Mouse (Mus musculus) forebrain, embryonic 10.5 days (tissue): ENCODE results near the gene Txlna. TPM values are rescaled to one million over a fixed set of nuclear protein-coding genes. Genes with fewer than 3 reads are reported as not detected.

Experiments used
- DNase-seq: peaks from one replicate; pipeline ENCODE4 v3.0.0-alpha.2; 2017; ENCODE audit warnings: low spot score; ENCODE audit errors: extremely low spot score
- H3K27ac ChIP-seq: fragments of 300-500 bp; sonication (generic); 2 replicates; pipeline ENCODE4 v1.5.1; 2016; ENCODE audit warnings: mild to moderate bottlenecking
- H3K27me3 ChIP-seq: fragments of 300-500 bp; sonication (generic); 2 replicates; pipeline ENCODE4 v1.6.1; 2016; ENCODE audit warnings: mild to moderate bottlenecking; ENCODE audit not compliant: poor library complexity, severe bottlenecking
- H3K36me3 ChIP-seq: fragments of 300-500 bp; sonication (generic); replicated peaks from 2 replicates; pipeline ENCODE4 v1.6.1; 2016; ENCODE audit warnings: mild to moderate bottlenecking, moderate library complexity
- H3K4me1 ChIP-seq: fragments of 300-500 bp; sonication (generic); 2 replicates; pipeline ENCODE4 v1.6.1; 2016
- H3K4me3 ChIP-seq: fragments of 300-500 bp; sonication (generic); 2 replicates; pipeline ENCODE4 v1.5.1; 2016; ENCODE audit warnings: mild to moderate bottlenecking, moderate library complexity
- H3K9me3 ChIP-seq: fragments of 300-500 bp; sonication (generic); 2 replicates; pipeline ENCODE4 v1.6.1; 2016; ENCODE audit warnings: mild to moderate bottlenecking, moderate library complexity
- WGBS: fragments of 180-500 bp; shearing (Covaris S2); methylation state at CpG from one replicate; pipeline ENCODE4 v1.1.7; 2016; 5-methylcytosine and 5-hydroxymethylcytosine counted together
- polyA plus RNA-seq: library from polyadenylated mRNA; unstranded; fragments of >200 nt; fragmentation: Nextera tagmentation; extraction: Ambion mirVana; gene quantifications from 2 replicates; pipeline ENCODE4 v1.2.1, GENCODE M21; 2016

Txlna gene
- 114 and 118 TPM in 2 replicates for polyA plus RNA-seq

DNA sequence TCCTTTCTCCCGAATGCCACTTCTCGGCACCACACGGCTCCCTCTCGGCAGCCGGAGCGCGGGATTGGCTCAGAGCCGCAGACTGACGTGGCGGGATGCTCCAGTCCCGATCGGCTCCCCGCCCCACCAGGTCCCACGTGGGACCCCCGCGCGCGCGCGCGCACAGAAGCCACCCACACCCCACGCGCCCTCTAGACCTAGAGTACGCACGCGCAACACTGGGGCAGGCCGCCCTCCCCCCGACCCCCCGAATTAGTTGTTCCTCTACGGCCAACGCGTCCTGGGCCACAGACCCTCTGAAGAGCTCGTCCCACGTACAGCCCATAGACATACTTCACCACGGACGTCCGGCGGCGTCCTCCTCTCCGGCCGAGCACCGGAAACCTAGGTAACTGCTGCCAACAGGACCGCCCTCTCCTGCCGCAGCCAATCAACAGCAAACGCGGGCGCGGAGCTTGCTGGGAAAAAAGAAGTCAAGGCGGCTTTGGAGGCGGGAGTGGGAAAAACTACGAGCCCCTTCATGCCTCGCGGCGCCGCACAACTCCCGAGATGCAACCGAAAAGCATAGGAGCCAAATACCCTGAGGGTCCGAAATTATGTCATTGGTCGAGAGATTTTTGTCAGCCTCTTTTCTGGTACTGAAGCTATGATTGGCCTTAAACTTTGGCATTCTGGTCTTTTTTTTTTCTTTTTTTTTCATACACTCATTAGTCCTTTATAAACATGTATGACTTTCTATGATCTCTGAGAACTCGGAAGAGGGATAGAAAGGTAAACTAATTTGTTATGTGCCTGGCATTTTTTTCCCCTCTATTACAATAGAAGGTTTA is at the start of gene Txlna:
Txlna (minus strand) TSS at position 428 of the 830 bp plus-strand sequence.
- Histone ChIP-seq H3K4me3 (peak within 1 kb of the TSS; percentile 79), H3K4me1 (peaks cover 30% of the 10 kb centered on the region), H3K27ac (peak within 1 kb of the TSS; percentile 92), H3K36me3 (peaks cover 65% of the 10 kb centered on the region), H3K27me3 (no peaks in the 10 kb centered on the region), H3K9me3 (no peaks in the 10 kb centered on the region)
- peak; percentile 99 for DNase-seq
- under 1% methylated on average over 60 of the region's 60 CpGs for WGBS

DNA sequence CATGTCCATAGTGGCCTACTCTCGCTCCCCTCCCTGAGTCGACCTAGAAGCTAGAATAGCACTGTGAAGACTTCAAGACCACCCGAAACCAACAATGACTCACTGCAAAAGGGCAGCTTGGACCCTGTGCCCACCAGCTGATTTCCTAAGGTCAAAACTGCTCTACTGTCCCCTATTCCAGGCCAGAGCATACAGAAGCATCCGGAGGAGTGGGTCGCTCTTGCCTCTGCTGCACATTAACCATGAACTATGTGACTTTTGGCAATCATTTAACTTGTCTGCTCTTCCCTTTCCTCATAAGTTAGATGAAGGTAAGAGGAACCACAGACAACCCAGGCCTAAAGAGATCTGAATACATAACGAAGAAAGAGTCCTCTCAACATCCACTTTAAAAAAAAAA is 43.7 kb upstream of the Txlna start:
- no peak overlapping the region for H3K4me3 ChIP-seq
- H3K4me1 ChIP-seq: no peaks in the 10 kb centered on the region
- H3K27ac ChIP-seq: no peak overlapping the region
- H3K27me3 ChIP-seq: no peaks in the 10 kb centered on the region
- peaks cover 94% of the 10 kb centered on the region for H3K36me3 ChIP-seq
- WGBS: 92% methylated on average over 6 of the region's 6 CpGs
- no peak for DNase-seq
- H3K9me3 ChIP-seq: no peaks in the 10 kb centered on the region

DNA sequence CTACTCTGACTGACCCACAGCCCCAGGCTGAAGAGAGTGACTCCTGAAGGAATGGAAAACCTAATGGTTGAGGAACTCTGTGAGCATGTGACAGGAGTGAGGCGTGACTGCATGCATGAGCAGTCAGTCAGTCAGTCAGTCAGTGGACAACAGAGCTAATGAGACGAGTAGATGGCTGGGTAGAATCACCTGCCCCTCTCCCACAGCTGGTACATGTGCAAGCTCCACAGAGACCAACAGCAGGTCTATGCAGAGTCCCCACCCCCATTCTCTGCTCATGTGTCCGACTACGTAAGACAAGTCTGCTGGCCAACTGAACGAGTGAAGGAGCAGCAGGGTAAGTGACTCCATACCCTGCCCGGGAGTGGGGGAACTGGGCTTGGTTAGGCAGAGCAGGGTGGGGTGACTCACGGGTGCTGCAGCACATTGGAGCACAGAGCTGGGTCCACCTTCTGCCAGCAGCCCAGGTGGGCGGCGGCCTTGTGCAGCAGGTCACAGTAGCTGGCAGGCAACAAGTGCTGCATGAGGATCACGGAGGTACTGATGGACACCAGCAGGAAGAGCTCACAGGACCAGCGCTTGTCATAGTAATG is 43.1 kb upstream of the Txlna start:
- no peak for DNase-seq
- no peaks in the 10 kb centered on the region for H3K27me3 ChIP-seq
- peaks cover 93% of the 10 kb centered on the region for H3K36me3 ChIP-seq
- WGBS: 88% methylated on average over 11 of the region's 11 CpGs
- H3K4me1 ChIP-seq: no peaks in the 10 kb centered on the region
- no peak overlapping the region for H3K4me3 ChIP-seq
- no peak overlapping the region for H3K27ac ChIP-seq
- no peaks in the 10 kb centered on the region for H3K9me3 ChIP-seq

DNA sequence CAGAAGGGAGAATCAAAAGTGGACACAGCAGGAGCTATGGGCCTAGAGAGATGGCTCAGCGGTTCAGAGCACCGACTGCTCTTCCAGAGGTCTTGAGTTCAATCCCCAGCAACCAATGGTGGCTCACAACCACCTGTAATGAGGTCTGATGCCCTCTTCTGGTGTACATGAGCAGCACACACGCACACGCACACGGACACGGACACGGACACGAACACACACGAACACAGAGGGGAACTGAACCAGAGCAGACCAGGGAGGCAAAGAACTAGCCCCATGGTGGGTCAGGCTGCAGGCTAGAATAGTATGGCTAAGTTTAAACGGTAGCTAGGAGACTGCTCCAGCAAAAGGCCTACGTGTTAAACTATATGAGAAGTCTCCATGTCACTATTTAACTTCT is 41.0 kb upstream of the Txlna start:
- DNase-seq: no peak
- WGBS: 94% methylated on average over 11 of the region's 11 CpGs
- H3K36me3 ChIP-seq: peaks cover 94% of the 10 kb centered on the region

DNA sequence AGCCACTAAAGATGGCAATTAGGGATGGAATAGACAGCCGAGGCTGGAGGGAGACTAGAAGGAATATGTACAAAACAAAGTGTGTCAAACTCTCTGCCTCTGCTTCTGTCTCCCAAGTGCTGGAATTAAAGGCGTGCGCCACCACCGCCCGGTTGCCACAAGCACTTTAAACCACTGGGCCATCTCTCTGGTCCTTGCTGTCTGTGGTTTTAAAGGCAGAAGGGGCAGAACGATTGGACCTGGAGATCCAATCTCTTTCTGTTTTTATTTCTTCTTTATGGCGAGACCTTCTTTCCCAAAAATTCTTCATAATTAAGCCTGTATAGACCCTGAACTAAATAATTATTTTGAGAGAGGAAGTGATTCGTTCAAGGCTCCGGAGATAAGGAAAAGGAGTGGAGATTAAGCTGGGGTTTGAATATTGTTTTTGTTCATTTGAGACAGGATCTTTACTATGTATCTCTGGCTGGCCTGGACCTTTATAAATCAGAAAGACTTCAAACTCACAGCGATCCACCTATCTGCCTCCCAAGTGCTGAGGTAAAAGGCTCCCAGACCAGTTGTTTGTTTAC is 32.1 kb upstream of the Txlna start:
- Histone ChIP-seq H3K36me3 (peaks cover 45% of the 10 kb centered on the region), H3K27ac (peak overlapping the region; percentile 94)
- WGBS: 11% methylated on average over 10 of the region's 10 CpGs

More for the DNA sequence above, 41.0 kb upstream of the Txlna start:
- no peaks in the 10 kb centered on the region for H3K9me3 ChIP-seq
- H3K27ac ChIP-seq: no peak overlapping the region
- H3K4me3 ChIP-seq: no peak overlapping the region
- H3K27me3 ChIP-seq: no peaks in the 10 kb centered on the region
- no peaks in the 10 kb centered on the region for H3K4me1 ChIP-seq

DNA sequence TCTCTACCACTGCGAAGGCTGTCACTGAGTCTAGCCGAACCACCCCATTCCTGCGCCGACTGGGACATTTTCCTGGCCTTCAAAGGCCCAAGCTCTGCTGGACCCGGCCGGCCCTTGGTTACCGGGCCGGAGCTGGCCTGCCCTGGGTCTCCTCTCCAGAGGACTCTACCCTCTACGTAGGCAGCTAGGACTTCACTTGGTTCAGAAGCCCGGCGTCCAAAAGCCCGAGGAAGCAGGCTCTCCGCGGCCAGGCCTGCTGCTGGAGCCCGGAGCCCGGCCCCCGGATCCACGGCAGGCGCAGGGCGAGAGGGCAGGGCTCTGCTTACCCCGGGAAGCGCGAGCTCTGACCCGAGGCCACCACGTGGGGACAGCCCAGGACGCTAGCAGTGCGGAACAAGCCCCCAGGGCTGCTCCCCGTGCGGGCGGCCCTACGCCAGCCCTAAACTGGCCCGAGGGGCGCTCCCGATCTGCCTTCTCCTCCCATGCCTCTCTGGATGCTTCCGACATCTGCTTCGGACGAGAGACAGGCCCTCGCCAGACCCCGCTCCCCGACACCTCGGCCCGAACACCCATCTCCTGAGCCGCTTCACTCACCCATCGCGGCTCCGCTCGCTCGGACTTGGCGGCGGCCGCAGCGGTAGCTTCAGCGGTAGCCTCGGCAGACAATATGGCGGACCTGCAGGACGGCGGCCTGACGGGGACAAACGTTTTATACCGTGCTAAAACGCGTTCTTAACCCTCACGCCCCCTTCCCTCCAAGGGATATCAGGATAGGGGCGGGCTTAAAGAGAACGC is 31.4 kb upstream of the Txlna start, which contains the start of gene Kpna6:
Kpna6 (minus strand) TSS at position 685 of the 795 bp plus-strand sequence.
- Histone ChIP-seq H3K4me3 (peak within 1 kb of the TSS; percentile 98), H3K27ac (peak within 1 kb of the TSS; percentile 94), H3K9me3 (no peaks in the 10 kb centered on the region), H3K27me3 (no peaks in the 10 kb centered on the region), H3K4me1 (peaks cover 27% of the 10 kb centered on the region), H3K36me3 (peaks cover 44% of the 10 kb centered on the region)
- peak; percentile 90 for DNase-seq
- under 1% methylated on average over 65 of the region's 65 CpGs for WGBS

More for the DNA sequence above, 32.1 kb upstream of the Txlna start:
- Histone ChIP-seq H3K4me3 (peak overlapping the region; percentile 98), H3K4me1 (peaks cover 27% of the 10 kb centered on the region), H3K9me3 (no peaks in the 10 kb centered on the region), H3K27me3 (no peaks in the 10 kb centered on the region)
- DNase-seq: no peak

DNA sequence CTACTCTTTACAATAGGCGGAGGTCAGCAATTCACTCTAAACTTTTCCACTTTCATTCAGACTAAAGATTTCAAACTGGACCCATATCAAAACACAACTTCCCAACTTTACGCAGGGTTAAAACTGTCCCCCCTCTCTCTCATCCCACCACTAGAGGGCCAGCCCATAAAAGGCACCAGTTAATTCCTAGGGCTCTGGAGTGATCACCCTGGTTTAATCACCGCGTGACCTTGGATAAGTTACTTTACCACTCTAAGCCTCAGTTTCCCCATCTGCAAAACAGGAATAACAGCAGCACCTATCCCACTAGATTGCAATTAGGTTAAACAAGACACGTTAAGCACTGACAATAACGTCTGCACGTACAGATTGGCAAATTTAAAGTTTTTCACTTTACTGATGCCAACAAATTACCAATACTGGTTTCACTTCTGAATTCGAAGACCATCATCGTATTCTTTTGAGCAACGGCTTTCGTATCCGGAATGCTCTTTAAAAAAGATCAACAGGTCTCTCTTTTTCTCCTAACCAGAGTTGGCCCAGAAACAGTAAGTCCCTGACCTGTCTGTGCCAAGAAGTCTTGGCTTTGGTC is 30.7 kb upstream of the Txlna start:
- peak overlapping the region; percentile 94 for H3K27ac ChIP-seq
- WGBS: 11% methylated on average over 12 of the region's 12 CpGs
- H3K4me1 ChIP-seq: peaks cover 27% of the 10 kb centered on the region
- H3K4me3 ChIP-seq: peak overlapping the region; percentile 98
- no peaks in the 10 kb centered on the region for H3K9me3 ChIP-seq
- H3K36me3 ChIP-seq: peaks cover 44% of the 10 kb centered on the region
- H3K27me3 ChIP-seq: no peaks in the 10 kb centered on the region
- DNase-seq: peak; percentile 35

DNA sequence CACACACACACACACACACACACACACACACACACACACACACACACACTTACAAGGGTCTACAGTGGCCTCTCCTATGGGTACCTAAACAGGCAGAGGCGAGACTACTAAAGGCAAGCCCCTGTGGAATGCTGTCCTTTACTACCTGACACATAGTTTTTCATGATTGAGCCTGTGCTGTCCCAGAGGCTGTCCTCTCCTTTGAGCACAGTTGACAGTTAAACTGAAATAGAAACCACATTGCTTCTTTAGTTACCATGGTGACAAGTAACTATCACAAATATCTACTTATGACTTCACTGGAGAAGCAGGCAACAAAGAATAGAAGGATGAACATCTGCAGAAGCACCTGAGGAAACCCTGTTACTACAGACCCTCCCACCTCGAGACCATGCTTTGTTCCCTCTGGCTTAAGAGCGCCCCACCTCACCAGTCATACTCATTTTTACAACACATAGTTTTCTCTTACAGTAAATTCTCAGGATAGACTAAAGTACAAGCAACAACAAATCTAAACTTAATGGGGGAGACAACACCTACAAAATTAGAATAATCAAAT is 21.5 kb upstream of the Txlna start:
- Histone ChIP-seq H3K9me3 (no peaks in the 10 kb centered on the region), H3K27me3 (no peaks in the 10 kb centered on the region), H3K27ac (no peak overlapping the region), H3K4me3 (no peak overlapping the region), H3K4me1 (no peaks in the 10 kb centered on the region), H3K36me3 (peaks cover 89% of the 10 kb centered on the region)
- no peak for DNase-seq
- 90% methylated on average over 3 of the region's 3 CpGs for whole genome bisulfite sequencing

DNA sequence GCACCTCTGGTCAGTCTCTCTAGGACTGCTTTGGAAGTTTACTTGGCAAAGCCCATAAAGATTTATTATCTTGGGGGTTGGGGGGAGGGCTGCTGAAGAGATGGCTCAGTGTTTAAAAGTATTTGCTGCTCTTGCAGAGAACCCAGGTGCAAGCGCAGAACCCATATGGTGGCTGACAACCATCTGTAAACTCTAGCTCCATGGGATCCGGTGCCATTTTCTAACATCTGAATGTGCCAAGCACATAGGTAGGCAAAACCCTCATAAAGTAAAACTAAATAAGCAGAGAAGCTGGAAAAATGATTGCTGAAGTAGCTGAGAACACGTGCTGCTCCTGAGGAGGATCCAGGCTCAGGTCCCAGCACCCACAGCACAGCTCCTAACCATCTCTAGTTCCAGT is 20.7 kb upstream of the Txlna start:
- peaks cover 89% of the 10 kb centered on the region for H3K36me3 ChIP-seq
- H3K27me3 ChIP-seq: no peaks in the 10 kb centered on the region
- H3K4me3 ChIP-seq: no peak overlapping the region
- H3K27ac ChIP-seq: no peak overlapping the region
- DNase-seq: no peak
- H3K9me3 ChIP-seq: no peaks in the 10 kb centered on the region
- H3K4me1 ChIP-seq: no peaks in the 10 kb centered on the region
- 93% methylated on average over 3 of the region's 3 CpGs for WGBS

DNA sequence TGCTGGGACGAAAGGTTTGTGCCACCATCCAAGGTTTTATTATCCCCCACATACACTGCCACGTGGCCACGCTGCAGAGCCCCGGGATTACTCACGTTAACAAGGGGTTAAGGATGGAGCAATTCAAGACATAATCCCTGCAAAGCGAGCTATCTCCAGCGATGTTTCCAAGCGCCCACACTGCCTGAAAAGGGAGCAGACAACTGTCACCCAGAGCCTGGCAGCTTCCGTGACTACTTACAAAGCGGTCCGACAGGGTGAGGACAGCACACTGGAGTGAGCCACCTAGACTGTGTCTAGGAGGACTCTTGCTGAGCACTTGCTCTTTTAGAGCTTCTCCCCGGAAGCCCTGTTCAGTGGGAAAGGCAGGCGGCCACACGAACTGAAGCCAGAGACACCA is 13.9 kb upstream of the Txlna start:
- Histone ChIP-seq H3K4me3 (no peak overlapping the region), H3K9me3 (no peaks in the 10 kb centered on the region), H3K36me3 (peaks cover 99% of the 10 kb centered on the region), H3K27ac (no peak overlapping the region), H3K4me1 (no peaks in the 10 kb centered on the region), H3K27me3 (no peaks in the 10 kb centered on the region)
- WGBS: 93% methylated on average over 14 of the region's 14 CpGs
- no peak for DNase-seq

DNA sequence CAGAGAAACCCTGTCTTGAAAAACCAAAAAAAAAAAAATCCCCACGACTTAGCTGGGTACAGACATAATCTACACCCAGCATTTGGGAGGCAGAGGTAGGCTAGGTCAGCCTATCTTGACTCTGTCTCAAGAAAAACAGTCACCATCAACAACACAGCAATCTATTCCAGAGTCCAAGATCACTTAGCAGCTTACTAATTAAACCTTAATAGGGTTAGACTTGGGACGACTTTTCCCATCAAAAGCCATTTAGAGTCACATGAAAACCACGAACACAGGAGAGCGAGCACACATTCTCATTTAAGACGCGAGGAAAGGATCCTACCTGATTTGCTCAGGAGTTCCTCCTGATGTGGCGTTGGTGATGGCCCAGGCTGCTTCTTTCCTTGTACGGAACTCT is 9.5 kb upstream of the Txlna start:
- 94% methylated on average over 8 of the region's 8 CpGs for WGBS
- peaks cover 100% of the 10 kb centered on the region for H3K36me3 ChIP-seq

DNA sequence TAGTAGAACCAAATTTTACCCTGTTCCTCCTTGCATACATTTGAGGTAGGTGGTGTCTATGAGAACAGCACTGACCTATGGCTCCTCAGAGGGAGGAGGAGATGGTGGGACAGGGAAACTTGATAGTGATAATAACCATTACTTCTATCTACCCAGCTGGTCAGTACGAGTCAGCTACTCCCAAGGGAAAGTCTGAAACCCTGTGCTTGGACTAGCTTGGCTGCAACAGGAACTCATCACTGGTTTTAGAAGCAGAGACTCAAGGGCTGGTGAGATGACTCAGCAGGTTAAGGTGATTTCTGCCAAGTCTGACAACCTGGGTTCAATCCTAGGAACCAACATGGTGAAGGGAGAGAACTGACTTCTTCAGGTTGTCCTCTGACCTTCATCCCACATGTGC is 7.8 kb upstream of the Txlna start:
- H3K4me3 ChIP-seq: no peak overlapping the region
- no peak overlapping the region for H3K27ac ChIP-seq
- H3K36me3 ChIP-seq: peaks cover 99% of the 10 kb centered on the region
- no peaks in the 10 kb centered on the region for H3K4me1 ChIP-seq
- WGBS: 79% methylated on average over 1 of the region's 1 CpGs
- H3K27me3 ChIP-seq: no peaks in the 10 kb centered on the region
- DNase-seq: no peak
- H3K9me3 ChIP-seq: no peaks in the 10 kb centered on the region

More for the DNA sequence above, 9.5 kb upstream of the Txlna start:
- H3K4me3 ChIP-seq: no peak overlapping the region
- no peaks in the 10 kb centered on the region for H3K9me3 ChIP-seq
- no peaks in the 10 kb centered on the region for H3K4me1 ChIP-seq
- H3K27ac ChIP-seq: no peak overlapping the region
- DNase-seq: no peak
- no peaks in the 10 kb centered on the region for H3K27me3 ChIP-seq
